Mouse (Mus musculus) large intestine, adult 2 months (tissue): ENCODE measurements around the gene Rps29. TPM values are rescaled to one million over a fixed set of nuclear protein-coding genes. Genes with fewer than 3 reads are reported as not detected.

Source experiments
- DNase-seq: peaks from one replicate; pipeline ENCODE4 v3.0.0-alpha.2; 2012; ENCODE audit warnings: low read depth, low spot score
- WGBS: fragments of 180-500 bp; shearing (Covaris S2); methylation state at CpG from one replicate; pipeline ENCODE4 v1.1.7; 2018; 5-methylcytosine and 5-hydroxymethylcytosine counted together
- polyA plus RNA-seq: library from polyadenylated mRNA; depleted of rRNA; stranded (reverse); fragments of >200 nt; gene quantifications from 2 replicates; pipeline ENCODE4 v1.2.3, GENCODE M21; 2012; rRNA removed

Rps29 gene
- polyA plus RNA-seq, 1 experiment, result 1,948 TPM

DNA sequence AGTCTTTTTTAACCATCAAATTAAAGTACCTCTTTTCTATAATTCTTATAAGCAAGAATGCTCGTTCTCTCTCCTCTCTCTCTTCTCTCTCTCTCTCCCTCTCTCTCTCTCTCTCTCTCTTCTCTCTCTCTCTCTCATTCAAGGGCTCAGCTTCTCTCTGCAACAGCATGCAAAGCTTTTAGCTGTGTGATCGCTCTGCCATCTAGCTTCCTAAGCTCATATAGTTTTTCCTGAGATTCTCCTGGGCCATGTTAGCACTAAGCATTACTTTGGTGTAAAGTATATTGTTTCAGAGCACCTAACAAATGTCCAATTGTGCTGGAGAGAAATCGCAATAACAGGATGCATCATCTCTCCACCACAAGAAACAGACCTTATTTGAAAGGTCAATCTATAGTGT lies 19.8 kb downstream of the Rps29 start:
- 93% methylated on average over 3 of the region's 3 CpGs for WGBS
- no peak for DNase-seq

DNA sequence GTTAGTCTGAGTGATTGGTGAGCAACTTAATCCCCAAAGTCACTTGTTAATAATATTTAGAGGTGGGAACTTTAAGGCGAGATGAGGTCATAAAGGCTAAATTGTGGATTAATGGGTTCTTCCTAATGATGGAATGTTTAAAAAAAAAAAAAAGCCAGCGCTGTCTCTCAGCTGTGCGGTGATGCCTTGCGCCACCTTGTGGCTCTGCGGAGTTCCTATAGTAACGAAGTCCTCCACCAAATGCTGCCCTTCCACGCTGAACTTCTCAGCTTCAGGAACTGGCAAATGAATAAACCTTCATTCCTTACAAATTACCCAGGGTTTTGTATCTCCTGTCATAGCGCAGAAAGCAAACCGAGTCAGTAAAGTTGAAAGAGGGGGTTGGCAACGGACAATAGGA lies 27.0 kb downstream of the Rps29 start:
- no peak for DNase-seq
- 12% methylated on average over 10 of the region's 10 CpGs for WGBS

- no peak for DNase-seq
- WGBS, result 77% methylated on average over 6 of the region's 6 CpGs
Observed at GRCm38 (mm10) chr12:69131267-69131666, 27.7 kb downstream of the Rps29 start.

GRCm38 (mm10) chr12:69130486-69130885 lies 28.5 kb downstream of the Rps29 start:
- no peak for DNase-seq
- whole genome bisulfite sequencing, result 71% methylated on average over 12 of the region's 12 CpGs

GRCm38 (mm10) chr12:69129634-69130310 lies 29.2 kb downstream of the Rps29 start:
- 27% methylated on average over 18 of the region's 18 CpGs for WGBS
- DNase-seq, result no peak

DNA sequence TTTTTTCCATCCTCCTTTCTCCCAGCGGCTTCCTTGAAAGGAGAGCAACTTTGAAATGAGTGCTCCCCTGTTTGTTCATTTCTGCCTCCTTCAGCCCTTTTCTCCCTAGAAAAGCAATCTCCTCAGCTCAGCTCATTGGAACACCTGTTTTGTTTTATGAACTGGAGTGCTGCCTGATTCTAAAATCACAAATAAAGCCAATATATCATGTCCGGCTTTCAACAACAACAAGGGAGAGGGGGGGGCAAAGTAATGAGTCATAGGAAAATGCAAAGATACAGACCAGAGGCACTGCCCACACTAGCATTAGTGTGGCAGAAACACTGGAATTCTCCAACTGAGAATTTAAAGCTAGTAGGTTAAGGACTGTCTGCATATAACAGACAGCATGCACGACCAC lies 31.4 kb downstream of the Rps29 start:
- WGBS, result 82% methylated on average over 3 of the region's 3 CpGs
- DNase-seq, result no peak

- 85% methylated on average over 5 of the region's 5 CpGs for WGBS
- no peak for DNase-seq
Observed at GRCm38 (mm10) chr12:69127170-69127569, 31.8 kb downstream of the Rps29 start.

DNA sequence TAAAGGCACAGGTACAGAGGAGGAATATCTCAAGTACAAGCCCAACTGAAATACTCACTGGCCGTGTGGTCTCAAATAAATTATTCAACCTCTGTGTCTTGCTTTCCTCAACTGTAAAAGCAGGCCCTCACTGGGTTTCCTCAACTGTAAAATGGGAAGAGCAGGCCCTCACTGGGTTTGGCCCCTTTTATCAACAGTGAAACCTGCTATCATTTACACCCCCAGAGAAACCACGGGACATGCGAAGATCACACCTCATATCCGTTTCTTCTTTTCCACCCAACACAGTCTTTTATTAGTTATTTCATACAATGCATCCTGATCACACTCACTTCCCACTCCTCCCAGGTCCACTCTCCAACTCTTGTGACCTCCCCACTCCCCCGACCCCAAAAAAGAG lies 33.9 kb downstream of the Rps29 start:
- WGBS, result 87% methylated on average over 5 of the region's 5 CpGs
- no peak for DNase-seq

- 89% methylated on average over 11 of the region's 11 CpGs for WGBS
- no peak for DNase-seq
Observed at GRCm38 (mm10) chr12:69122801-69123200, 36.2 kb downstream of the Rps29 start.

GRCm38 (mm10) chr12:69119908-69120307 lies 39.1 kb downstream of the Rps29 start:
- DNase-seq, result no peak
- WGBS, result 78% methylated on average over 6 of the region's 6 CpGs

Other genes with a start within 250 kb of the Rps29 start
- 3.0 and 3.9 TPM in 2 replicates for gene Lrr1, start 9.6 kb upstream of the Rps29 start, polyA plus RNA-seq
- gene Rpl36al, start 24.9 kb upstream of the Rps29 start, polyA plus RNA-seq, result 241 and 260 TPM in 2 replicates
- 17.9 and 23.3 TPM in 2 replicates for gene Mgat2, start 25.0 kb upstream of the Rps29 start, polyA plus RNA-seq
- 3.3 and 3.6 TPM in 2 replicates for gene Gm49383, start 37.9 kb upstream of the Rps29 start, polyA plus RNA-seq
- 1.4 and 1.7 TPM in 2 replicates for gene Dnaaf2, start 39.2 kb upstream of the Rps29 start, polyA plus RNA-seq
- 0.25 and 1.1 TPM in 2 replicates for gene Gm49384, start 45.1 kb upstream of the Rps29 start, polyA plus RNA-seq
- gene Pole2, start 69.0 kb upstream of the Rps29 start, polyA plus RNA-seq, result 6.4 and 6.5 TPM in 2 replicates
- gene Klhdc1, start 82.0 kb upstream of the Rps29 start, polyA plus RNA-seq, result 0.41 and 0.56 TPM in 2 replicates
- 13.0 and 13.6 TPM in 2 replicates for gene Klhdc2, start 137.5 kb upstream of the Rps29 start, polyA plus RNA-seq
- 3.0 and 4.4 TPM in 2 replicates for gene Nemf, start 198.0 kb upstream of the Rps29 start, polyA plus RNA-seq
- gene Arf6, start 213.0 kb upstream of the Rps29 start, polyA plus RNA-seq, result 222 and 263 TPM in 2 replicates
- 0.67 and 1.5 TPM in 2 replicates for gene Gm9887, start 213.3 kb upstream of the Rps29 start, polyA plus RNA-seq